Mouse (Mus musculus) mouse trophoblast stem cell (cell line): Measurements from ENCODE around the gene 4930467E23Rik.
"Not testable (repeated sequence)": the region's sequence is repeated elsewhere in the genome, so short reads cannot be mapped to it uniquely, and the experiment has no call there.

ENCODE experiments used
- in situ Hi-C, 2 experiments: fragments of 300-500 bp; cut with MseI, MboI; formaldehyde crosslinking; loops; 2 replicates in 1 of 2; 3 replicates in 1 of 2; pipeline ENCODE4 v1.15.1; 2025

The 4930467E23Rik gene

DNA sequence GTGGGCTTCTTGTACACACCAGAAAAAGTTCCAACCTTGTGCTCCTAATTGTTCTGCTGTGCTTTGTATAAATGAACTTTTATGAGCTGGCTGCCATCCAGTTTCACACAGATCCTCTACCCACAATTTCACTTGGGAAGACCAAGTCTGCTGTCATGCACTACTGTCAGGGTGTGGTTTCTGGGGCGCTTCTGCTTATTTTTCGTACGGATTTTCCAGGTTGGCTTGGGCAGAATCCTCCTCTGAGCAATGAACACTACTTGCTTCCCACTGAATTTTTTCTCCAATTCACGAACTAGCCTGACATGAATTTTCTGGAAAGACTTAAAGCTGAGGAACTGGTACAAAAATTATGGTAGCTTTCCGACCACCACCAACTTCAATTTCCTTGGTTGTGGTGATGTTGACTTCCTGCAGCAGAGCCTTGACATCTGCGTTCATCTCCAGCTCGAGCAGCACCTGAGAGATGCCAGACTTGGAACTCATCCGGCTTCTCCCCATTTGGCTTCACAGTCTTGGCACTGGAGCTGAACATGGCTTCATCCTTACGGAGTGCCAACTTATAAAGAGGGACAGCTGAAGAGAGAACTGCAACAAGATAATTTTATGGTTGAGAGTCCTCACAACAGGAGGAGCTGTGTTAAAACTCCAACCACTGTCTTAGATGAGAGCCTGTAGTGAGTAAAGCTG lies 18.1 kb upstream of the 4930467E23Rik start:
- in situ Hi-C loops: not testable (repeated sequence)

DNA sequence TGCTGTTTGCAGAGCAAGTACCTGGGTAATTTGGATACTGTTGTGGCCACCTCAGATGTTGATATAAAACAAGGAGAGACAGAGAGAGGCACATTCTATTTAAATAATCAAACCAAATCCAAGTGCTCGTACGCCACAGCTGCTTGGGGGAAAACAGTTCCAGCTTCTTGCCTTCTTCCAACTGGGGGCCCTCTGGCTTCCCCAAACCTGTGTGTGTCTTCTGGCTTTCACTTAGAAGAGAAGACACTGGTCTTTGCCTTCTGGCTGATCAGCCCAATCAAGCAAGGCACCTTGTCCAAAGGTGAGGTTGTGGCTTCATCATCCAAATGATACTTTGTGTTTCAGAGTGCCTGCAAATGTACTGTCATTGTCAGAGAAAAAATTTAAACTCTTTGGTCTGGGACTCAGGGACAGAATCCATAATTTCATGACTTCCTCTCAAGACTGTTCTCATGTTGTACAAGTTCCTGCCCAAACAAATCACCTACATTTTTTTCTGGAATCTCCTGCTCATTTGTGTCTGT lies 17.1 kb upstream of the 4930467E23Rik start:
- in situ Hi-C loops: not testable (repeated sequence)

GRCm38 (mm10) chr8:19712816-19713215 lies 16.6 kb upstream of the 4930467E23Rik start:
- in situ Hi-C loops: not testable (repeated sequence)

DNA sequence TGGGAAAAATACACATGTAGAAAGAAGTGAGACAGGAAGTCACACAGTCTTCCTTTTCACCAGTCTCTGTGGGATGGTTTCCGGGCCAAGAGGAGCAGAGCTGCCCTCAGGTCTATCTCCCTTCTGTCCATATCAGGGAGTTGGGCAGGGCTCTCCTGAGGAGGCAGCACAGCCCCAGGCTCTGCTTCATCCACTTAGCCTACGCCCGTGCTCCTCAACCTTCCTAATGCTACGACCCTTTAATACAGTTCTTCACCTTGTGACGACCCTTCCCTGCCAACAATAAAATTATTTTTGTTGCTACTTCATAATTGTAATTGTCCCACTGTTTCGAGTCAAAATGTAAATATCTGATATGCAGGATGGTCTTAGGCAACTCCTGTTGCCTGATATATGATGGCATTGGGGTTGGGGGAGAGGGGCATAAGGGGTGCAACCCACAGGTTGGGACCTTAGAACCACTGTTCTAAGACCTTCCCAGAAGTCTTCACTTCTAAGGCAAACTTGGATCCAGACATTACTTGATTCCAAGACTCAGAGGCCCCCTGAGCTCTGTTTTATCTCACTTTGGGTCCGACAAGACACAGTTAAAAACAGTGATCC lies 16.0 kb upstream of the 4930467E23Rik start:
- in situ Hi-C loops: not testable (repeated sequence)

GRCm38 (mm10) chr8:19714426-19714825 lies 14.9 kb upstream of the 4930467E23Rik start:
- in situ Hi-C loops: not testable (repeated sequence)

GRCm38 (mm10) chr8:19715266-19715665 lies 14.1 kb upstream of the 4930467E23Rik start:
- in situ Hi-C loops: not testable (repeated sequence)

GRCm38 (mm10) chr8:19717851-19718250 lies 11.5 kb upstream of the 4930467E23Rik start:
- in situ Hi-C loops: not testable (repeated sequence)

DNA sequence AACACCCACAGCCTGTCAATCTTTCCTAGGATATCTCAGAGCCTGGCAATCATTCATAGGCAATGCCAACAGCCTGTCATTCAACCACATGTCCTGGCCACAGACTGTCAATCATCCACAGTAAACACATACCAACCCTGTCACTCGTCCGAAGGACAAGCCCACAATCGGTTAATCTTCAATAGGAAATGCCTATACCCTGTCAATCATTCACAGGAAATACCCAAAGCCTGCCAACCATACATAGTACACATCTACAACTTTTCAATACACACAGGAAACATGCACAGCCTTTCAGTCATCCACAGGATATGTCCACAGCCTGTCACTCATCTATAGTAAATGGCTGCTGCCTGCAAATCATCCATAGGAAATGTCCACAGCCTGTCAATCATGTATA lies 9.9 kb upstream of the 4930467E23Rik start:
- in situ Hi-C loops: not testable (repeated sequence)

DNA sequence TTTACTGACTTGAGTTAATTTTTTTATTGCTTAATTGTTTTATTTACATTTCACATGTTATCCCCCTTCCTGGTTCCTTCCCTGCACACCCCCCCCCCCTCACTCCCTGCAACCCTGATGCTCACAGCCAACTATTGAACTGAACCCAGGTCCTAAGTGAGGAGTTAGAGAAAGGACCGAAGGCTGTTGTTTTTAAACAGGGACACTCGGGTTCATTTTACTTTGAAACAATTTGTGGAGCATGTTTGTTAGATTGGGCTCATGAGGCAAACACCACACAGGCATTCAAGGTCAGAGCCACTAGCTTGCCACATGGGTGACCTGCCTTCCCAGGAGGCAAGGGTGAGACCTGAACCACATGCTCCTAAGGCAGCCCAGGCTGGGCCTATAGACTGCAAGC lies 4.5 kb upstream of the 4930467E23Rik start:
- in situ Hi-C loops: not testable (repeated sequence)

GRCm38 (mm10) chr8:19751773-19752172 lies 22.4 kb downstream of the 4930467E23Rik start:
- in situ Hi-C loops: not testable (repeated sequence)

DNA sequence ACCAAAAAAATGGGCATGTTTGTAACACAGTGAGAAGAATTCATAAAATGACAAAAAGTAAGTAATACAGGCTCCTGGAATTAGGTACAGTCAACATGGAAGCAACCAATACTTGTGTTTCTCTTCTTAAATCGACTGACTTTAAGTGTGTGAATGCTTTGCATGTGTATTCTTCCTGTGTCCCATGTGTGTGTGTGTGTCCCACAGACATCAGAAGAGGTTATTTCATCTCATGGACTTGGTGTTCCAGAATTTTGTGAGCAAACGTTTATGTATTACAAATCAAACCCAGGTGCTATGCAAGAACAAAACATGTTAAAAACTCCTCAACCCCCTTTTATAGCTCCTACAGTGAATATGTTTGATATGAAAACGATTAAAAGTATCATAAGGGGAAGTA lies 24.8 kb downstream of the 4930467E23Rik start:
- in situ Hi-C loops: not testable (repeated sequence)

- in situ Hi-C loops: not testable (repeated sequence)
These were observed 25.6 kb downstream of the 4930467E23Rik start for GRCm38 (mm10) chr8:19754961-19755360.

- in situ Hi-C loops: not testable (repeated sequence)
These were observed 32.3 kb downstream of the 4930467E23Rik start for GRCm38 (mm10) chr8:19761660-19762059.

DNA sequence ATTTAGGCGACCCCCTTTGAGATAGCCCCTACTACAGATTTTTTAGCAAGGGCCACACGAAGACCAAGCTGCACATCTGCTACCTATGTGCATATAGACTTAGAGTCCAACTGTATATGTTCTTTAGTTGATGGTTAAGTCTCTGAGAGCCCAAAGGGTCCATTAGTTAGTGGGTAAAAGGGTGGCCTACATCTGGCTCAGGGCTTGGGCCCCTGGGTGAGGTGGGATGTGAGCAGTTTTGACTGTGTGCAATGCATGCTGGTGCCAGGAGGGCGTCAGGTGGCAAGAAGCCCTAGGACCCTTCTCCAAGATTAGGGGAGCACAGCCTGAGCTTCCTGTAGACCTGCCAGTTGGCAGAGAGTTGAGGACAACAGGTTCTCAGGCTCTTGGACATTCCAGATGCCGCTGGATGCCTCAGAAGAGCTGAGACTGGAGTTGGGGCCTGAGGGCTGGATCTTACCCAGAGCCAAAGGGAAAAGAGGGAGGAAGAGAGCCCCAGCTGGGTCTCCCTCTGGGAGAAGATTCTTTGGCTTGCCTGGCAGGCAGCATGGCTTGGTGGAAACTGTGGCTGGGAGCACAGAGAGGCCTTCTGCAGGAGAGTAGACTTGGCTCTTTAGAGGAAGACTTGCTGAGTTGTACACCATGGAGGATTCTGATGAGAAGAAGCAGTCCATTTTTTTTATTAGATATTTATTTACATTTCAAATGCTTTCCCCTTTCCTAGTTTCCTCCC lies 33.6 kb downstream of the 4930467E23Rik start:
- in situ Hi-C loops: not testable (repeated sequence)

DNA sequence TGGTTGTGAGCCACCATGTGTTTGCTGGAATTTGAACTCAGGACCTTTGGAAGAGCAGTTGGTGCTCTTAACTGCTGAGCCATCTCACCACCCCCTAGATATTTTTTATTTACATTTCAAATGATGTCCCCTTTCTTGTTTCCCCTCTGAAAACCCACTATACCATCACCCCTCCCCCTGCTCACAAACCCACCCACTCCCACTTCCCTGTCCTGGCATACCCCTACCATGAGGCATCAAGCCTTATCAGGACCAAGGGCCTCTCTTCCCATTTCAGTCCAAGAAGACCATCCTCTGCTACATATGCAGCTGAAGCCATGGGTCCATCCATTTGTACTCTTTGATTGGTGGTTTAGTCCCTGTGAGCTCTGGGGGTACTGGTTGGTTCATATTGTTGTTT lies 36.2 kb downstream of the 4930467E23Rik start:
- in situ Hi-C loops: not testable (repeated sequence)

GRCm38 (mm10) chr8:19773461-19773860 lies 44.1 kb downstream of the 4930467E23Rik start:
- in situ Hi-C loops: not testable (repeated sequence)

- in situ Hi-C loops: not testable (repeated sequence)
These were observed 46.9 kb downstream of the 4930467E23Rik start for GRCm38 (mm10) chr8:19776311-19776710.

GRCm38 (mm10) chr8:19777500-19777899 lies 48.1 kb downstream of the 4930467E23Rik start:
- in situ Hi-C loops: not testable (repeated sequence)

- in situ Hi-C loops: not testable (repeated sequence)
These were observed 48.8 kb downstream of the 4930467E23Rik start for GRCm38 (mm10) chr8:19778126-19778525.

DNA sequence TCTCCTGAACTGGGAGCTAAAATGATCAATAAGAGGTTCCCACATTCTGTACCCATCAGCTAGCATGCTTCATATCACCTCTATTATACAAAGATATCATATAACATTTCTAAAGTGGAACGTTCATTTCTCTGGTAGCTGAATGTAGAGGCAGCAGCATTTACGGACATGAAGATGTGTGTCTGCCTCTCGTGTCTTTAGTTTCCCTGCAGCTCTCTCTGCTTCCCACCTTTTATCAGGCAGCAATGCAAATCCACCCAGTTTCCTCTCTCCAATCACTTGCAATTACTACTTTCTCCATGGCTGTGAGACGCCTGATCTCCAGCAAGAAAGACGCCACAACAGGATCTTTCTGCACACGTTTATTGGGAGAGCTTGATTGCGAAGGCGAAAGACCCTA lies 49.5 kb downstream of the 4930467E23Rik start:
- in situ Hi-C loops: not testable (repeated sequence)

DNA sequence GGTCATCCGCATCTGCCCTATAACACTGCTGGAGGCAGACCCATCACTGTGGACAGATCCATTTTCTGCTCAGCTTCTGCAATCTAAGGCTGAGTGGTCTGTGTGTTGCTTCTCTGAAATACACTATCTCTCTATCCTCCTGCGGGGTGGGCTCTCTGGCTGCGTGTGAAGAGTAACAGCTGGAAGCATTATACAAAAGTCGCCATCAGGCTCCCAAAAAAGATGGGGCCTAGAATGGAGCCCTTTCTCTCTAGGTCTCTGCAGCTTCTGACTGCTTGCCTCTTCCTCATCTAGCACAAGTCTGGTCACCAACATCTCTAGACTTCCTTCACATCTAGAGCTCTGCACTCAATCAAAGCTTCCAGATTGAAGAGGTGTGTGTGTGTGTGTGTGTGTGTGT lies 50.8 kb downstream of the 4930467E23Rik start:
- in situ Hi-C loops: not testable (repeated sequence)

DNA sequence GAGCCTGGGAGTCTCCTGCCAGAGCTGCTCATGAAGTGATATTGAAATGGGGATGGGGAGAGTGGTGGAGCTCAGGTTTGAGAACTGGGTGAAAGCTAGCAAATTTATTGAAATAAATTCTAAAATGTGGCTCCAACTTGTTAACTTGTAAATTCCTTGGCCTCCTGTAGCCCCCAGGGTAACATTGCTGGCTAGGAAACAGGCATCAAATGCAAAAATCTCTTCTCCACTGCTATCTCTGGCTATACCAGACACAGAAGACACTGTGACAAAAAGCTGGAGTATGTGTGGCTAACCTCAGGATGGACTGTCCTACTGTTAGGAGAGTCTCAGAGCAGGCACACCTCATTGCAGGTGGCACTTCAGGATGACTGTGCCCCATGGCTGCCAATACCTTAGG lies 51.3 kb downstream of the 4930467E23Rik start:
- in situ Hi-C loops: not testable (repeated sequence)
